Mouse (Mus musculus): Measurements from ENCODE around the gene Olfr958.

The Olfr958 gene

DNA sequence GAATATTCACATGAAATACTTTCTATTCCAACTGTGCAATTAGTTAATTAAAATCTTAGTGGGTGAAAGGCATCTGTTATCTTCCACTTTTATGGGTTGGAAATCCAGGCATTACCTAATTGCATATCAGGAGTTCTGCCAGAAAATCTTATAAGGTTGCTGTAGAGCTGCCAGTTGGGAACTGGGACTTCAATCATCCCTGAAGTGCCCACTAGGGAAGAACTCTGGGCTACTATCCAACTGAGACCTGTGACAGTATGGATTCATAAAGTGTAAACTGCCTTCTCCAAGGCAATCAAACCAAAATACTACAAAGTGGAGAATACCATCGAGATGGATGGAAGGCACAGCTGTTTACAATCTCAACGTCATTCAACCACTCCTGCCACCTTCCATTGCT, at the start of gene Olfr958:
TSS of gene Olfr958 (minus strand) at position 109 of the 400 bp plus-strand sequence.
- DNase-seq (ENCODE audit: low read depth, low spot score), result no peak
- Histone ChIP-seq H3K27me3 (ENCODE audit: control insufficient read depth, insufficient read depth, low read length, poor library complexity, severe bottlenecking) (no peaks in the 10 kb centered on the region), H3K36me3 (ENCODE audit: control insufficient read depth, insufficient read depth, low read length, poor library complexity, severe bottlenecking) (no peaks in the 10 kb centered on the region)

- no peak for DNase-seq (ENCODE audit: low read depth, low spot score)
- no peaks in the 10 kb centered on the region for H3K27me3 ChIP-seq (ENCODE audit: control insufficient read depth, insufficient read depth, low read length, poor library complexity, severe bottlenecking)
- no peaks in the 10 kb centered on the region for H3K36me3 ChIP-seq (ENCODE audit: control insufficient read depth, insufficient read depth, low read length, poor library complexity, severe bottlenecking)
Observed at GRCm38 (mm10) chr9:39603333-39603845, 49.5 kb upstream of the Olfr958 start.

DNA sequence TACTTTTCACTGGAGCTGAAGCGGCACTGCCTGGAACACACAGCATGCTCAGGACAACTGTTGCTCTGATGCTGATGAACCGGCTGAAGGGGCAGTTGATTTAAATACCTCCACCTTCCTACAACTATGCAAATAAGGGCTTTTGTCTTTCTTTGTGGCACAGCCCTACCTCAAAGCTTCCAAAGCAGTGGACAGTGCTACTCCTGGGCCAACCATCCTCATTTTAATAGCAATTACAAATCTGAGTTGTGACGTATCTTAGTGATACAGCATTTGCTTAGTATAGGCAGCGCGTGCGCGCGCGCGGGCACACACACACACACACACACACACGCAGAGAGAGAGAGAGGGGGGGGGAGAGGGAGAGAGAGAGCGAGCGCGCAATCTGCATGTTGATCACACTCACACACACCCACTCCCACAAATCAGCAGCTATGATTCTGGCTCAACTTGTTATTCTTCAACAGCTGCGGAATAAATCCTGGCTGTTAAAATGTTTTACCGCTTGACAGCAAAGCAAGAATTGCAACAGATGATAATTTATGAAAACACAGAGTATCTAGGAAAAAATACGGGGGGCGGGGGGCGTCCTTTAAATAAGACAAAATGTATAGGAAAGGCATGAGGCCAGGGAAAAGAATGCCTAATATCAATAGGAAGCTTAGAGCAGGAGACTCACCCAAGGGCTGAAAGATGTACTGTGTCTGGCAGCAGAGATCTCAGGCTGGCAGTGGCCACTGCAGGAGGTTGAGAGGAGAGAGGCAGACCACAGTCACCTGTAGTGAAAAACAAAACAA, 48.9 kb upstream of the Olfr958 start:
- DNase-seq (ENCODE audit: low read depth, low spot score), result no peak
- Histone ChIP-seq H3K36me3 (ENCODE audit: control insufficient read depth, insufficient read depth, low read length, poor library complexity, severe bottlenecking) (no peaks in the 10 kb centered on the region), H3K27me3 (ENCODE audit: control insufficient read depth, insufficient read depth, low read length, poor library complexity, severe bottlenecking) (no peaks in the 10 kb centered on the region)

GRCm38 (mm10) chr9:39577050-39577449, 23.2 kb upstream of the Olfr958 start:
- Histone ChIP-seq H3K36me3 (ENCODE audit: control insufficient read depth, insufficient read depth, low read length, poor library complexity, severe bottlenecking) (no peaks in the 10 kb centered on the region), H3K27me3 (ENCODE audit: control insufficient read depth, insufficient read depth, low read length, poor library complexity, severe bottlenecking) (no peaks in the 10 kb centered on the region)
- DNase-seq (ENCODE audit: low read depth, low spot score), result no peak

- no peaks in the 10 kb centered on the region for H3K27me3 ChIP-seq (ENCODE audit: control insufficient read depth, insufficient read depth, low read length, poor library complexity, severe bottlenecking)
- H3K36me3 ChIP-seq (ENCODE audit: control insufficient read depth, insufficient read depth, low read length, poor library complexity, severe bottlenecking), result no peaks in the 10 kb centered on the region
- DNase-seq (ENCODE audit: low read depth, low spot score), result no peak
Observed at GRCm38 (mm10) chr9:39575469-39575868, 21.6 kb upstream of the Olfr958 start, which contains the start of gene Olfr959. Olfr959 (minus strand) TSS chr9:39575569.

DNA sequence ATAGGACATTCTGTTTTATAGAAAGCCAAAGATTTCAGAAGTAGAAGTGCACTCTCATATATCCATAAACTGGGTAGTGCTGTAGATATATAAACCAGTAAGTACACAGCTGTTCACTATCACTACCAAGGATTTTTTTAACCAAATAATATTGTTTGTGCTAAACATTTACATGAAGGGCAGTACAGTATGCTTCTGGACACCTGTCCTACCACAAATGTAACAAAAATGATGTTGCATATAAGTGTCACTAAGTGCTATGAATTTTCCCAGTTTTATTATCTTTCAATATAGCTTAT, 4.4 kb upstream of the Olfr958 start:
- no peak for DNase-seq (ENCODE audit: low read depth, low spot score)
- H3K27me3 ChIP-seq (ENCODE audit: control insufficient read depth, insufficient read depth, low read length, poor library complexity, severe bottlenecking), result no peaks in the 10 kb centered on the region
- H3K36me3 ChIP-seq (ENCODE audit: control insufficient read depth, insufficient read depth, low read length, poor library complexity, severe bottlenecking), result no peaks in the 10 kb centered on the region

- DNase-seq (ENCODE audit: low read depth, low spot score), result no peak
- Histone ChIP-seq H3K36me3 (ENCODE audit: control insufficient read depth, insufficient read depth, low read length, poor library complexity, severe bottlenecking) (no peaks in the 10 kb centered on the region), H3K27me3 (ENCODE audit: control insufficient read depth, insufficient read depth, low read length, poor library complexity, severe bottlenecking) (no peaks in the 10 kb centered on the region)
Observed at GRCm38 (mm10) chr9:39557529-39558348, 3.9 kb upstream of the Olfr958 start.

GRCm38 (mm10) chr9:39550806-39551205, 3.0 kb downstream of the Olfr958 start:
- no peak for DNase-seq (ENCODE audit: low read depth, low spot score)
- H3K36me3 ChIP-seq (ENCODE audit: control insufficient read depth, insufficient read depth, low read length, poor library complexity, severe bottlenecking), result no peaks in the 10 kb centered on the region
- no peaks in the 10 kb centered on the region for H3K27me3 ChIP-seq (ENCODE audit: control insufficient read depth, insufficient read depth, low read length, poor library complexity, severe bottlenecking)

DNA sequence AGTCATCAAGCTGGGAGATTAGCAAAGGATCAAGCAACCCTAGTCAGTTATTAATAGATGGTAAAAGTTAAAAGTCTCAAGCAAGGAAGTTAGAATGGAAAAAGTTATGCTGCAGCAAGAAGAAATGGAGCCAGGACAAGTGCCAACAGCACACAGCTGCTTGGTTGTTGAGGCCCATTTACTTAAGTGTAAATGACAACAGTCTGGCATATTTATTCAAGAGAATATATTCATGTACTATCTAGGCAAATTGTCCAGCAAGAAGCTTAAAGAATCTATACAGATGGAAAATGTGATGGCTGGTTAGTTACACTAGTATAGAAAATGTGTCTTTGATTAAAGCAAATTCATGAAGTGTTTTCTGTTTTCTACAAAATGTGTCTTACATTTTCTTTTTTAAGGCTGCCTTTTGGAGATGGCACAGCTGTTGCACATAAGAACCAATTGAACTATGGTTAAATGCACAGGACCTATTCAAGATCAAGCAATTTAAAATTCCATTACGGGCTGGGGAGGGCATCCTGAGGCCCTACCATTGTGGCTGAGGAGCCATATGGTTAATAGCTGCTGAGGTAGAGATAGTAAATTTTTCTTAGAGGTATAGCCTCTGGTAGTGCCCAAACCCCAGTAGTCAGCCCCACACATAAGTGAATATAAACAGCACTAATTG, 30.1 kb downstream of the Olfr958 start:
- DNase-seq (ENCODE audit: low read depth, low spot score), result no peak
- Histone ChIP-seq H3K36me3 (ENCODE audit: control insufficient read depth, insufficient read depth, low read length, poor library complexity, severe bottlenecking) (no peaks in the 10 kb centered on the region), H3K27me3 (ENCODE audit: control insufficient read depth, insufficient read depth, low read length, poor library complexity, severe bottlenecking) (no peaks in the 10 kb centered on the region)

- Histone ChIP-seq H3K27me3 (ENCODE audit: control insufficient read depth, insufficient read depth, low read length, poor library complexity, severe bottlenecking) (no peaks in the 10 kb centered on the region), H3K36me3 (ENCODE audit: control insufficient read depth, insufficient read depth, low read length, poor library complexity, severe bottlenecking) (no peaks in the 10 kb centered on the region)
- no peak for DNase-seq (ENCODE audit: low read depth, low spot score)
Observed at GRCm38 (mm10) chr9:39518595-39518994, 35.3 kb downstream of the Olfr958 start.

DNA sequence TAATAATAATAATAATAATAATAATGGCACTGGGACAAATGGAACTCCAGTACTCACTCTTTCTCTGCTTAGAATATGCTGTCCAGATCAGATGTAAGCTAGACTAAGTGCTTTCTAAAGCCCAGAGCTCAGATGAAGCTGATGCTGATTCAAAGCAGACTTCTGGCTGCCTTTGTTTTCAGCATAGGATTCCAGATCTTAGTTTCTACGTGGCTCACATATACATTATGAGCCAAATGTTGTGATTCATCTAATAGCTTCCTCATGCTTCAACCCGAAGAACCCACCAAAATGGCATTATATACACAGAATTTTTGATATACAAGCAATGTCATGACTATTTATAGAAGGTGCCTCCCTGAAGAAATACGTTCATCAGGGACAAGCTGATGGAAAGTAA, 38.3 kb downstream of the Olfr958 start, which contains the start of gene Olfr957:
TSS of gene Olfr957 (minus strand) at position 279 of the 400 bp plus-strand sequence.
- DNase-seq (ENCODE audit: low read depth, low spot score), result no peak
- no peaks in the 10 kb centered on the region for H3K36me3 ChIP-seq (ENCODE audit: control insufficient read depth, insufficient read depth, low read length, poor library complexity, severe bottlenecking)
- H3K27me3 ChIP-seq (ENCODE audit: control insufficient read depth, insufficient read depth, low read length, poor library complexity, severe bottlenecking), result no peaks in the 10 kb centered on the region

DNA sequence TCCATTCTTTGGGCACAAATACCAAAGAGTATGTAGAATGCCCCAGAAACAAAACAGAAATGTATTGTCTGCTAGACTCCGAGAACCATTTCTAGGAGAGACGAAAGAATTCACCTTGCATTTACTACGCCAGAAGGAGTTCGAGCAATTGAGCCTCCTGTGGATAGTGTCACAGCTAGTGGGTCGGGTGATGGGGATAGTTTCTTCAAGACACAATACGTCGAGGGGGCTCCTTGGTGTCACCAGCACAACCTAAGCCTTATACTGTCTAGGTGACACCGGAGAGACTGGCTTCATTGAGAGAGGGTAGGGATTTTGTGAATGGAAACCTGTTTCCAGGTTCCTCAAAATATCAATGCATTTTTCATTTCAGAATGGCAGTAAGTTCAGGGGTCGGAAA, 44.4 kb downstream of the Olfr958 start:
- no peaks in the 10 kb centered on the region for H3K27me3 ChIP-seq (ENCODE audit: control insufficient read depth, insufficient read depth, low read length, poor library complexity, severe bottlenecking)
- H3K36me3 ChIP-seq (ENCODE audit: control insufficient read depth, insufficient read depth, low read length, poor library complexity, severe bottlenecking), result no peaks in the 10 kb centered on the region
- no peak for DNase-seq (ENCODE audit: low read depth, low spot score)

GRCm38 (mm10) chr9:39508998-39509397, 44.9 kb downstream of the Olfr958 start:
- Histone ChIP-seq H3K27me3 (ENCODE audit: control insufficient read depth, insufficient read depth, low read length, poor library complexity, severe bottlenecking) (no peaks in the 10 kb centered on the region), H3K36me3 (ENCODE audit: control insufficient read depth, insufficient read depth, low read length, poor library complexity, severe bottlenecking) (no peaks in the 10 kb centered on the region)
- DNase-seq (ENCODE audit: low read depth, low spot score), result no peak

All from splenic B cell, adult 2 months (primary cell).